Mouse (Mus musculus): ENCODE data around the gene Gm17490. TPM values are rescaled to one million over a fixed set of nuclear protein-coding genes. Genes with fewer than 3 reads are reported as not detected.

Gene Gm17490
- polyA plus RNA-seq, 1 experiment from 2014 or later = not detected

GRCm38 (mm10) chr2:11657581-11657980 lies 31.5 kb upstream of the Gm17490 start:
- no peak overlapping the region for H3K4me2 ChIP-seq (ENCODE audit: low read depth, low read length)
- H3K36me3 ChIP-seq (ENCODE audit: control insufficient read depth, insufficient read depth) = no peaks in the 10 kb centered on the region
- no peak overlapping the region for H3K4me3 ChIP-seq (ENCODE audit: low read length)
- no peak overlapping the region for H3K27ac ChIP-seq (ENCODE audit: low read length)
- H3K9me3 ChIP-seq (replicated peaks; ENCODE audit: control insufficient read depth, low read length) = no peaks in the 10 kb centered on the region
- no peak overlapping the region for H3K9ac ChIP-seq (ENCODE audit: low read length)
- ATAC-seq (replicated peaks; ENCODE audit: extremely low read depth, insufficient read depth, low FRiP score) = 0 out of 2 replicates have a peak, but pooled peaks have one; percentile 29
- 73% methylated on average over 2 of the region's 2 CpGs for WGBS
- H3K4me1 ChIP-seq (ENCODE audit: control insufficient read depth, insufficient read depth, low read length) = no peaks in the 10 kb centered on the region
- no peaks in the 10 kb centered on the region for H3K27me3 ChIP-seq (ENCODE audit: control insufficient read depth, insufficient read depth, low read length)

- 54% methylated on average over 9 of the region's 9 CpGs for WGBS
- H3K9ac ChIP-seq (ENCODE audit: low read length) = no peak overlapping the region
- H3K27me3 ChIP-seq (ENCODE audit: control insufficient read depth, insufficient read depth, low read length) = no peaks in the 10 kb centered on the region
- H3K36me3 ChIP-seq (ENCODE audit: control insufficient read depth, insufficient read depth) = no peaks in the 10 kb centered on the region
- H3K4me2 ChIP-seq (ENCODE audit: low read depth, low read length) = no peak overlapping the region
- H3K9me3 ChIP-seq (replicated peaks; ENCODE audit: control insufficient read depth, low read length) = no peaks in the 10 kb centered on the region
- no peak overlapping the region for H3K27ac ChIP-seq (ENCODE audit: low read length)
- no peak overlapping the region for H3K4me3 ChIP-seq (ENCODE audit: low read length)
- no peak for ATAC-seq (replicated peaks; ENCODE audit: extremely low read depth, insufficient read depth, low FRiP score)
- no peaks in the 10 kb centered on the region for H3K4me1 ChIP-seq (ENCODE audit: control insufficient read depth, insufficient read depth, low read length)
These were observed 29.2 kb upstream of the Gm17490 start for GRCm38 (mm10) chr2:11654990-11655931.

- 64% methylated on average over 5 of the region's 5 CpGs for WGBS
- H3K27me3 ChIP-seq (ENCODE audit: control insufficient read depth, insufficient read depth, low read length) = no peaks in the 10 kb centered on the region
- H3K4me1 ChIP-seq (ENCODE audit: control insufficient read depth, insufficient read depth, low read length) = no peaks in the 10 kb centered on the region
- H3K27ac ChIP-seq (ENCODE audit: low read length) = no peak overlapping the region
- no peak overlapping the region for H3K9ac ChIP-seq (ENCODE audit: low read length)
- ATAC-seq (replicated peaks; ENCODE audit: extremely low read depth, insufficient read depth, low FRiP score) = no peak
- no peaks in the 10 kb centered on the region for H3K36me3 ChIP-seq (ENCODE audit: control insufficient read depth, insufficient read depth)
- no peaks in the 10 kb centered on the region for H3K9me3 ChIP-seq (replicated peaks; ENCODE audit: control insufficient read depth, low read length)
- H3K4me2 ChIP-seq (ENCODE audit: low read depth, low read length) = no peak overlapping the region
- H3K4me3 ChIP-seq (ENCODE audit: low read length) = no peak overlapping the region
These were observed 27.7 kb upstream of the Gm17490 start for GRCm38 (mm10) chr2:11653780-11654179.

GRCm38 (mm10) chr2:11653330-11653729 lies 27.3 kb upstream of the Gm17490 start:
- ATAC-seq (replicated peaks; ENCODE audit: extremely low read depth, insufficient read depth, low FRiP score) = 0 out of 2 replicates have a peak, but pooled peaks have one; percentile 35

GRCm38 (mm10) chr2:11652780-11653179 lies 26.7 kb upstream of the Gm17490 start:
- Histone ChIP-seq H3K9me3 (replicated peaks; ENCODE audit: control insufficient read depth, low read length) (no peaks in the 10 kb centered on the region), H3K4me3 (ENCODE audit: low read length) (no peak overlapping the region), H3K9ac (ENCODE audit: low read length) (no peak overlapping the region), H3K4me2 (ENCODE audit: low read depth, low read length) (no peak overlapping the region), H3K36me3 (ENCODE audit: control insufficient read depth, insufficient read depth) (no peaks in the 10 kb centered on the region), H3K27ac (ENCODE audit: low read length) (no peak overlapping the region), H3K27me3 (ENCODE audit: control insufficient read depth, insufficient read depth, low read length) (no peaks in the 10 kb centered on the region), H3K4me1 (ENCODE audit: control insufficient read depth, insufficient read depth, low read length) (no peaks in the 10 kb centered on the region)
- WGBS = 43% methylated on average over 2 of the region's 2 CpGs
- no peak; the same call in 1 of the 2 replicates for ATAC-seq (replicated peaks; ENCODE audit: extremely low read depth, insufficient read depth, low FRiP score)

More at GRCm38 (mm10) chr2:11653330-11653729, 27.3 kb upstream of the Gm17490 start:
- H3K9ac ChIP-seq (ENCODE audit: low read length) = no peak overlapping the region
- H3K36me3 ChIP-seq (ENCODE audit: control insufficient read depth, insufficient read depth) = no peaks in the 10 kb centered on the region
- no peaks in the 10 kb centered on the region for H3K27me3 ChIP-seq (ENCODE audit: control insufficient read depth, insufficient read depth, low read length)
- H3K4me1 ChIP-seq (ENCODE audit: control insufficient read depth, insufficient read depth, low read length) = no peaks in the 10 kb centered on the region
- no peaks in the 10 kb centered on the region for H3K9me3 ChIP-seq (replicated peaks; ENCODE audit: control insufficient read depth, low read length)
- 34% methylated on average over 6 of the region's 6 CpGs for WGBS
- H3K27ac ChIP-seq (ENCODE audit: low read length) = no peak overlapping the region
- H3K4me2 ChIP-seq (ENCODE audit: low read depth, low read length) = no peak overlapping the region
- no peak overlapping the region for H3K4me3 ChIP-seq (ENCODE audit: low read length)

GRCm38 (mm10) chr2:11652196-11652595 lies 26.1 kb upstream of the Gm17490 start:
- H3K4me2 ChIP-seq (ENCODE audit: low read depth, low read length) = no peak overlapping the region
- H3K27ac ChIP-seq (ENCODE audit: low read length) = no peak overlapping the region
- no peaks in the 10 kb centered on the region for H3K9me3 ChIP-seq (replicated peaks; ENCODE audit: control insufficient read depth, low read length)
- H3K27me3 ChIP-seq (ENCODE audit: control insufficient read depth, insufficient read depth, low read length) = no peaks in the 10 kb centered on the region
- H3K36me3 ChIP-seq (ENCODE audit: control insufficient read depth, insufficient read depth) = no peaks in the 10 kb centered on the region
- H3K4me3 ChIP-seq (ENCODE audit: low read length) = no peak overlapping the region
- no peak for ATAC-seq (replicated peaks; ENCODE audit: extremely low read depth, insufficient read depth, low FRiP score)
- no peaks in the 10 kb centered on the region for H3K4me1 ChIP-seq (ENCODE audit: control insufficient read depth, insufficient read depth, low read length)
- 80% methylated on average over 3 of the region's 3 CpGs for WGBS
- no peak overlapping the region for H3K9ac ChIP-seq (ENCODE audit: low read length)

GRCm38 (mm10) chr2:11651476-11651875 lies 25.4 kb upstream of the Gm17490 start:
- no peak for ATAC-seq (replicated peaks; ENCODE audit: extremely low read depth, insufficient read depth, low FRiP score)

GRCm38 (mm10) chr2:11645297-11645696 lies 19.2 kb upstream of the Gm17490 start:
- no peaks in the 10 kb centered on the region for H3K4me1 ChIP-seq (ENCODE audit: control insufficient read depth, insufficient read depth, low read length)
- H3K27ac ChIP-seq (ENCODE audit: low read length) = no peak overlapping the region
- no peaks in the 10 kb centered on the region for H3K27me3 ChIP-seq (ENCODE audit: control insufficient read depth, insufficient read depth, low read length)
- no peak for ATAC-seq (replicated peaks; ENCODE audit: extremely low read depth, insufficient read depth, low FRiP score)
- no peaks in the 10 kb centered on the region for H3K9me3 ChIP-seq (replicated peaks; ENCODE audit: control insufficient read depth, low read length)
- H3K36me3 ChIP-seq (ENCODE audit: control insufficient read depth, insufficient read depth) = no peaks in the 10 kb centered on the region
- H3K4me3 ChIP-seq (ENCODE audit: low read length) = peak overlapping the region; percentile 15
- 73% methylated on average over 2 of the region's 2 CpGs for WGBS
- no peak overlapping the region for H3K9ac ChIP-seq (ENCODE audit: low read length)
- no peak overlapping the region for H3K4me2 ChIP-seq (ENCODE audit: low read depth, low read length)

More at GRCm38 (mm10) chr2:11651476-11651875, 25.4 kb upstream of the Gm17490 start:
- no peaks in the 10 kb centered on the region for H3K36me3 ChIP-seq (ENCODE audit: control insufficient read depth, insufficient read depth)
- no peaks in the 10 kb centered on the region for H3K4me1 ChIP-seq (ENCODE audit: control insufficient read depth, insufficient read depth, low read length)
- H3K4me2 ChIP-seq (ENCODE audit: low read depth, low read length) = no peak overlapping the region
- no peaks in the 10 kb centered on the region for H3K9me3 ChIP-seq (replicated peaks; ENCODE audit: control insufficient read depth, low read length)
- no peaks in the 10 kb centered on the region for H3K27me3 ChIP-seq (ENCODE audit: control insufficient read depth, insufficient read depth, low read length)
- no peak overlapping the region for H3K9ac ChIP-seq (ENCODE audit: low read length)
- H3K27ac ChIP-seq (ENCODE audit: low read length) = no peak overlapping the region
- WGBS = 40% methylated on average over 3 of the region's 3 CpGs
- no peak overlapping the region for H3K4me3 ChIP-seq (ENCODE audit: low read length)

GRCm38 (mm10) chr2:11644057-11644456 lies 18.0 kb upstream of the Gm17490 start:
- no peaks in the 10 kb centered on the region for H3K4me1 ChIP-seq (ENCODE audit: control insufficient read depth, insufficient read depth, low read length)
- H3K4me2 ChIP-seq (ENCODE audit: low read depth, low read length) = no peak overlapping the region
- no peak overlapping the region for H3K27ac ChIP-seq (ENCODE audit: low read length)
- H3K4me3 ChIP-seq (ENCODE audit: low read length) = peak overlapping the region; percentile 4; the same call in 1 of the 2 replicates
- 61% methylated on average over 1 of the region's 1 CpGs for WGBS
- no peak for ATAC-seq (replicated peaks; ENCODE audit: extremely low read depth, insufficient read depth, low FRiP score)
- H3K9me3 ChIP-seq (replicated peaks; ENCODE audit: control insufficient read depth, low read length) = no peaks in the 10 kb centered on the region
- H3K9ac ChIP-seq (ENCODE audit: low read length) = no peak overlapping the region
- H3K36me3 ChIP-seq (ENCODE audit: control insufficient read depth, insufficient read depth) = no peaks in the 10 kb centered on the region
- H3K27me3 ChIP-seq (ENCODE audit: control insufficient read depth, insufficient read depth, low read length) = no peaks in the 10 kb centered on the region

Measured in heart, embryonic 16.5 days (tissue).